Mouse (Mus musculus) thymus, postnatal 25 days (tissue): Measurements from ENCODE around the gene Nrf1.

Experiments used
- DNase-seq: peaks from one replicate; pipeline ENCODE4 v3.0.0; 2022

Gene Nrf1

GRCm38 (mm10) chr6:30152163-30152562 is 104.4 kb downstream of the Nrf1 start:
- DNase-seq: no peak

- DNase-seq: no peak
Observed at GRCm38 (mm10) chr6:30152649-30153048, 104.9 kb downstream of the Nrf1 start.

GRCm38 (mm10) chr6:30153076-30153475 is 105.3 kb downstream of the Nrf1 start:
- DNase-seq: no peak

- no peak for DNase-seq
Observed at GRCm38 (mm10) chr6:30153733-30154415, 106.1 kb downstream of the Nrf1 start.

GRCm38 (mm10) chr6:30159516-30160045 is 111.8 kb downstream of the Nrf1 start:
- no peak for DNase-seq

- no peak for DNase-seq
Observed at GRCm38 (mm10) chr6:30160408-30160807, 112.6 kb downstream of the Nrf1 start.

GRCm38 (mm10) chr6:30161618-30162017 is 113.8 kb downstream of the Nrf1 start:
- no peak for DNase-seq

- DNase-seq: no peak
Observed at GRCm38 (mm10) chr6:30162091-30162490, 114.3 kb downstream of the Nrf1 start.

- DNase-seq: no peak
Observed at GRCm38 (mm10) chr6:30166349-30166748, 118.6 kb downstream of the Nrf1 start.

- no peak for DNase-seq
Observed at GRCm38 (mm10) chr6:30167192-30167591, 119.4 kb downstream of the Nrf1 start.

- DNase-seq: no peak
Observed at GRCm38 (mm10) chr6:30168275-30168674, 120.5 kb downstream of the Nrf1 start.

- no peak for DNase-seq
Observed at GRCm38 (mm10) chr6:30169148-30169547, 121.4 kb downstream of the Nrf1 start.

GRCm38 (mm10) chr6:30171226-30171625 is 123.4 kb downstream of the Nrf1 start:
- no peak for DNase-seq

- DNase-seq: no peak
Observed at GRCm38 (mm10) chr6:30171967-30172366, 124.2 kb downstream of the Nrf1 start.

GRCm38 (mm10) chr6:30172441-30172819 is 124.6 kb downstream of the Nrf1 start:
- no peak for DNase-seq

- DNase-seq: peak; percentile 18
Observed at GRCm38 (mm10) chr6:30172820-30173550, 125.2 kb downstream of the Nrf1 start.

GRCm38 (mm10) chr6:30173551-30174460 is 126.0 kb downstream of the Nrf1 start:
- peak; percentile 52 for DNase-seq

GRCm38 (mm10) chr6:30174461-30175224 is 126.9 kb downstream of the Nrf1 start:
- DNase-seq: peak; percentile 25

GRCm38 (mm10) chr6:30175225-30175917 is 127.6 kb downstream of the Nrf1 start:
- no peak for DNase-seq

GRCm38 (mm10) chr6:30175918-30176421 is 128.2 kb downstream of the Nrf1 start:
- no peak for DNase-seq

- no peak for DNase-seq
Observed at GRCm38 (mm10) chr6:30176496-30176895, 128.7 kb downstream of the Nrf1 start.
